Mouse (Mus musculus) kidney, adult 11 months (tissue): Measurements from ENCODE around the gene Col26a1.

Experiments
- DNase-seq: peaks from one replicate; pipeline ENCODE4 v3.0.0; 2022

The Col26a1 gene

GRCm38 (mm10) chr5:136880101-136880500 lies 2.9 kb downstream of the Col26a1 start:
- DNase-seq: peak; percentile 48

- DNase-seq: no peak
These were observed 8.7 kb downstream of the Col26a1 start for GRCm38 (mm10) chr5:136874271-136874670.

GRCm38 (mm10) chr5:136872417-136872816 lies 10.6 kb downstream of the Col26a1 start:
- DNase-seq: no peak

- no peak for DNase-seq
These were observed 13.4 kb downstream of the Col26a1 start for GRCm38 (mm10) chr5:136869451-136870114.

GRCm38 (mm10) chr5:136867706-136868105 lies 15.3 kb downstream of the Col26a1 start:
- DNase-seq: no peak

- DNase-seq: peak; percentile 49
These were observed 18.9 kb downstream of the Col26a1 start for GRCm38 (mm10) chr5:136863961-136864674.

- DNase-seq: no peak
These were observed 19.7 kb downstream of the Col26a1 start for GRCm38 (mm10) chr5:136863276-136863675.

GRCm38 (mm10) chr5:136862806-136863205 lies 20.2 kb downstream of the Col26a1 start:
- DNase-seq: no peak

GRCm38 (mm10) chr5:136861191-136861940 lies 21.6 kb downstream of the Col26a1 start:
- DNase-seq: no peak

- no peak for DNase-seq
These were observed 32.3 kb downstream of the Col26a1 start for GRCm38 (mm10) chr5:136850716-136851115.

GRCm38 (mm10) chr5:136846385-136847264 lies 36.4 kb downstream of the Col26a1 start:
- no peak for DNase-seq

- no peak for DNase-seq
These were observed 39.1 kb downstream of the Col26a1 start for GRCm38 (mm10) chr5:136843930-136844329.

- DNase-seq: no peak
These were observed 43.0 kb downstream of the Col26a1 start for GRCm38 (mm10) chr5:136840036-136840435.

GRCm38 (mm10) chr5:136833053-136833452 lies 50.0 kb downstream of the Col26a1 start:
- DNase-seq: no peak

GRCm38 (mm10) chr5:136830156-136830555 lies 52.9 kb downstream of the Col26a1 start:
- no peak for DNase-seq

- DNase-seq: no peak
These were observed 61.0 kb downstream of the Col26a1 start for GRCm38 (mm10) chr5:136821971-136822370.

- DNase-seq: no peak
These were observed 62.1 kb downstream of the Col26a1 start for GRCm38 (mm10) chr5:136820911-136821310.

- DNase-seq: no peak
These were observed 63.3 kb downstream of the Col26a1 start for GRCm38 (mm10) chr5:136819686-136820085.

GRCm38 (mm10) chr5:136810539-136811374 lies 72.3 kb downstream of the Col26a1 start:
- DNase-seq: no peak

GRCm38 (mm10) chr5:136806379-136807056 lies 76.5 kb downstream of the Col26a1 start:
- DNase-seq: peak; percentile 7

- DNase-seq: no peak
These were observed 78.0 kb downstream of the Col26a1 start for GRCm38 (mm10) chr5:136805019-136805418.
